Mouse (Mus musculus) left cerebral cortex, adult 2 months (tissue): ENCODE data around the gene Gm7995. TPM values are rescaled to one million over a fixed set of nuclear protein-coding genes. Genes with fewer than 3 reads are reported as not detected.
"Not testable (repeated sequence)": the region's sequence is repeated elsewhere in the genome, so short reads cannot be mapped to it uniquely, and the experiment has no call there.

Source experiments
- DNase-seq, 2 experiments: peaks; one replicate each; pipeline ENCODE4 v3.0.0; 2021 to 2022; ENCODE audit warnings: low spot score in 2 of 2, mixed read lengths in 1 of 2; ENCODE audit errors: extremely low spot score in 1 of 2
- H3K27ac ChIP-seq: fragments of 200-600 bp; 2 replicates; pipeline ENCODE4 v1.8.1; 2022
- H3K4me3 ChIP-seq: fragments of 200-600 bp; 2 replicates; pipeline ENCODE4 v1.8.1; 2022
- intact Hi-C: fragments of 180-260 bp; cut with DNase I; formaldehyde crosslinking; loops from one replicate; pipeline ENCODE4 v1.15.1; 2025
- long read RNA-seq, 2 experiments: library from polyadenylated mRNA; stranded (forward); transcript quantifications; one replicate each; pipeline ENCODE4 v2.0.0; 2021; ENCODE audit warnings: borderline mapping rate in 2 of 2
- microRNA-seq, 2 experiments: library from miRNA; unstranded; fragments of <30 nt; microRNA quantifications; one replicate each; pipeline ENCODE4 v1.2.0; 2021
- total RNA-seq, 2 experiments: library from RNA; stranded (reverse); gene quantifications; 2 replicates each; pipeline ENCODE4 v1.2.3; 2021

The Gm7995 gene
- total RNA-seq = not detected
- long read RNA-seq, experiment 1 = 0 reads
- long read RNA-seq, experiment 2 = 0 reads

DNA sequence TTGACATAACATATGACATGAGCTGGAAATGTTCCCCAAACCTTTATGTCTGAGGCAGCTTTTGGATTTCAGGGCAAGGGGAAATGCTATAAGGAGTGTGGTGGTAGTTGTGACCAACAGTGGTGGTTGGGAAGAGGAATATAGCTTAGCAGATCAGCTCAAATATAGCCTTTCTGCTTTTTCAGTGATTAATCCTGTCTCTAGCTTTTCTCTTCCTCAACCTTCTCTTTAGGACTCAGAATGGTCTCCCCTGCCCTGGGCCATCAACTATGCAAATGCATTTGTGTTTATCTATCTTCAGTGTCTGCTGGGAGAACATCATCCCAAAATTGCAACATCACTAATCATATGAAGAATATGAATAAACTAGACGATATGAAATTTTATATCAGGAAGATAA is at the start of gene Gm7995:
Gm7995 (plus strand) TSS at position 301 of the 400 bp plus-strand sequence.
- H3K27ac ChIP-seq, DNase-seq, intact Hi-C loops: not testable (repeated sequence)

DNA sequence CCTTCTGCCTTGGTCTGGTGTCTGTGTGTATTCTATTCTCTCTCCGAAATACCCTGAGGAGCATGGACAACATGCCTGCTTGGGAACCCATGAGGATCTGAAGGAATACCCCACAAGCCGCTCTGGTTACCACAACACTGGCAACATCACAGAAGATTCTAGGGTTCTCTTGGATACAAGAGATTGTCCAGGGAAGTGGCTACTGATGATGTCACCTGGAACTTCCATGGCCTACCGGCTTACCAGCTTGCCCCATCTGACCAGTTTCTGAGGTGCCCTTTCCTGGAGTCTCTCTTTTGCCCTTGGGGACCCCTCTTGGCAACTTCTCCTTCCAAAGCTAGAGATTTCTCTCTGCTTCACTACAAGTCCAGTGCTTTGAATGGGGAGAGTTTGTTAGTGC is 12.8 kb upstream of the Gm7995 start, which contains the start of gene Gm9611:
Gm9611 (minus strand) TSS at position 101 of the 400 bp plus-strand sequence.
- intact Hi-C loops, H3K27ac ChIP-seq, H3K4me3 ChIP-seq, DNase-seq: not testable (repeated sequence)

More for the DNA sequence above, at the start of gene Gm7995:
- not testable (repeated sequence) for H3K4me3 ChIP-seq

Small RNA genes within 50 kb of the gene (microRNA-seq; reads per million reads assigned to microRNA genes)
- 0 reads per million in 2 experiments for gene Gm25208
- gene Gm25892 = 0 reads per million in 2 experiments

Other genes starting within 250 kb of the Gm7995 start
- not detected for gene Gm7951, start 192.8 kb upstream of the Gm7995 start, total RNA-seq
- not detected for gene Gm17027, start 147.6 kb upstream of the Gm7995 start, total RNA-seq
- gene Gm3573, start 119.4 kb upstream of the Gm7995 start, total RNA-seq = 1 to 10 TPM; 2.0 to 3.1 TPM
- gene Gm17026, start 50.2 kb upstream of the Gm7995 start, total RNA-seq = not detected
- gene Gm9611, start 12.9 kb upstream of the Gm7995 start, total RNA-seq = not detected
- not detected for gene Gm8005, start 129.5 kb downstream of the Gm7995 start, total RNA-seq
- not detected for gene Gm8011, start 153.7 kb downstream of the Gm7995 start, total RNA-seq
- not detected for gene Gm8020, start 192.1 kb downstream of the Gm7995 start, total RNA-seq
- gene Gm8024, start 214.1 kb downstream of the Gm7995 start, total RNA-seq = not detected